Mouse (Mus musculus): ENCODE measurements around the gene Nmnat3. TPM values are rescaled to one million over a fixed set of nuclear protein-coding genes. Genes with fewer than 3 reads are reported as not detected.

The Nmnat3 gene
- total and polyA plus RNA-seq, 3 experiments, result 16.0 to 19.3 (median 17.5) TPM

GRCm38 (mm10) chr9:98388633-98388965 is 101.4 kb downstream of the Nmnat3 start:
- peaks cover 1% of the 10 kb centered on the region; the same call in 1 of the 2 replicates for H3K4me1 ChIP-seq (ENCODE audit: control insufficient read depth, insufficient read depth, low read length)
- 88% methylated on average over 5 of the region's 5 CpGs for WGBS
- DNase-seq, result no peak
- intact Hi-C loops (cut with DNase I), result no loop called here
- TF ChIP-seq CTCF (IDR thresholded peaks at IDR 0.05) (no peak), POLR2A (IDR thresholded peaks at IDR 0.05; ENCODE audit: insufficient read depth, low read depth, low read length) (no peak), EP300 (IDR thresholded peaks at IDR 0.05; ENCODE audit: insufficient read depth, low read depth, low read length) (no peak)
- H3K79me2 ChIP-seq (replicated peaks; ENCODE audit: control insufficient read depth, insufficient read depth, low read length), result no peaks in the 10 kb centered on the region
- H3K27me3 ChIP-seq (ENCODE audit: control insufficient read depth, insufficient read depth, low read length), result no peaks in the 10 kb centered on the region
- no peaks in the 10 kb centered on the region for H3K36me3 ChIP-seq (ENCODE audit: control insufficient read depth, insufficient read depth, low read length)
- H3K4me3 ChIP-seq, result no peak overlapping the region
- no peak overlapping the region for H3K27ac ChIP-seq
- H3K9ac ChIP-seq (ENCODE audit: low read depth, low read length), result no peak overlapping the region

DNA sequence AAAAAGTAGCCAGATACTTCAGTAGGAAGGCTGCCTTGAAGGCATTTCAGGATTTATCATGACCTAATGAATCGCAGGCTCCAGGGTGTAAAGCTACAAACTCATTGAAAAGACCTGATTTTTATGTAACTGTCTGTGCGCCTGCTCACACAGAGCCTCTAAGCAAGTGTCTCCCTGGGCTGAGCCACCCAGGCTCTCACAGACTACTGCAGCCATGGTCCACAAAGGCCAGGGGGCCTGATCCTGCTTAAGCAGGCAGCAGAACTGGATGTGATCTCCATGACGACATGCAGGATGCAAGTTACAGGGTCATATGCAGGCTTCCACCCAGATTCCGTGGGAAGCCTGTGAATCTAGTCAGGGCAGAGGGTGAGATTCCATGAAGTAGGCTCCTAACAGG is 106.3 kb downstream of the Nmnat3 start:
- no peak for DNase-seq
- Histone ChIP-seq H3K9ac (ENCODE audit: low read depth, low read length) (no peak overlapping the region), H3K79me2 (replicated peaks; ENCODE audit: control insufficient read depth, insufficient read depth, low read length) (no peaks in the 10 kb centered on the region), H3K27me3 (ENCODE audit: control insufficient read depth, insufficient read depth, low read length) (no peaks in the 10 kb centered on the region), H3K4me1 (ENCODE audit: control insufficient read depth, insufficient read depth, low read length) (no peaks in the 10 kb centered on the region), H3K36me3 (ENCODE audit: control insufficient read depth, insufficient read depth, low read length) (no peaks in the 10 kb centered on the region), H3K27ac (no peak overlapping the region), H3K4me3 (no peak overlapping the region)
- TF ChIP-seq CTCF (IDR thresholded peaks at IDR 0.05), result no peak
- 85% methylated on average over 4 of the region's 4 CpGs for WGBS
- intact Hi-C loops (cut with DNase I), result no loop called here

DNA sequence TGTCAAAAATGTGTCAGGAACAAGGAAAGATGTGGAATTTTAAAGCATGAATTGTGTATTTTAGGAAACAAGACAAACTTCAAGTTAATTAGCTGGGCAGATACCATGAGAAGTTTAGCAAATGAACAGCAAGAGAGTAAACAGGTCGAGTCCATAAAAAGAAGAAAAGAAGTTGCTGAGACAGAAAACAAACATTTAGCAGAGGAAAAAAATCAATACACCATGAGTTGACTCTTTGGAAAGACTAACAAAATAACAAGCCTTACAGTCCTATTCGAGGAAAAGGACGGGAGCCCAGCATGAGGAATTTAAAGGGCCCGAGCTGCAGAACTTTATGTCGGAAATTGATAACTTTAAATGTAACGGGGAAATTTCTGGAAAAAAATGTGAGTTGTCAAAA is 110.0 kb downstream of the Nmnat3 start:
- H3K79me2 ChIP-seq (replicated peaks; ENCODE audit: control insufficient read depth, insufficient read depth, low read length), result no peaks in the 10 kb centered on the region; the same call in 1 of the 2 replicates
- DNase-seq, result no peak
- no peak overlapping the region for H3K9ac ChIP-seq (ENCODE audit: low read depth, low read length)
- no peak overlapping the region for H3K27ac ChIP-seq
- intact Hi-C loops (cut with DNase I), result no loop called here
- H3K4me1 ChIP-seq (ENCODE audit: control insufficient read depth, insufficient read depth, low read length), result no peaks in the 10 kb centered on the region
- H3K4me3 ChIP-seq, result no peak overlapping the region
- no peaks in the 10 kb centered on the region for H3K36me3 ChIP-seq (ENCODE audit: control insufficient read depth, insufficient read depth, low read length)
- no peaks in the 10 kb centered on the region for H3K27me3 ChIP-seq (ENCODE audit: control insufficient read depth, insufficient read depth, low read length)
- TF ChIP-seq CTCF (IDR thresholded peaks at IDR 0.05) (no peak), POLR2A (IDR thresholded peaks at IDR 0.05; ENCODE audit: insufficient read depth, low read depth, low read length) (no peak)
- WGBS, result 82% methylated on average over 6 of the region's 6 CpGs

DNA sequence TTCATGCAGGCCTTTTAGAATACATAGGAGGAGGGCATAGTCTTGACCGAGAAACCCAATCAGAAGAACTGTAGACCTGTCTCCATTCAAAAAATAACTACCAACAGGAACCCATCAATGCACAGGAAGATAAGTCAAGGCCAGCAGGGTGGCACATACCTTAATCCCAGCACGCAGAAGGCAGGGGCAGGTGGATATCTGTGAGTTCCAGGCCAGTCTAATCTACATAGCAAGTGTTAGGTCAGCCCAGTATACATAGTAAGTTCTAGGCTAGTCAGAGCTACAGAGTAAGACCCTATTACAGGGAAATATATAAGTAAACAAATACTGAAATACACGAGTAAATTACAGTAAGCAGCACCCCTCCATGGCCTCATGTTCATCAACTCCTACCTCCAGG is 110.6 kb downstream of the Nmnat3 start:
- no peaks in the 10 kb centered on the region for H3K4me1 ChIP-seq (ENCODE audit: control insufficient read depth, insufficient read depth, low read length)
- 79% methylated on average over 3 of the region's 3 CpGs for WGBS
- intact Hi-C loops (cut with DNase I), result no loop called here
- H3K36me3 ChIP-seq (ENCODE audit: control insufficient read depth, insufficient read depth, low read length), result no peaks in the 10 kb centered on the region
- H3K9ac ChIP-seq (ENCODE audit: low read depth, low read length), result no peak overlapping the region
- no peaks in the 10 kb centered on the region; the same call in 1 of the 2 replicates for H3K79me2 ChIP-seq (replicated peaks; ENCODE audit: control insufficient read depth, insufficient read depth, low read length)
- no peak overlapping the region for H3K4me3 ChIP-seq
- no peaks in the 10 kb centered on the region for H3K27me3 ChIP-seq (ENCODE audit: control insufficient read depth, insufficient read depth, low read length)
- TF ChIP-seq EP300 (IDR thresholded peaks at IDR 0.05; ENCODE audit: insufficient read depth, low read depth, low read length), result no peak
- TF ChIP-seq CTCF (IDR thresholded peaks at IDR 0.05), result no peak
- TF ChIP-seq POLR2A (IDR thresholded peaks at IDR 0.05; ENCODE audit: insufficient read depth, low read depth, low read length), result no peak
- DNase-seq, result no peak
- no peak overlapping the region for H3K27ac ChIP-seq

- TF ChIP-seq CTCF (IDR thresholded peaks at IDR 0.05) (no peak), POLR2A (IDR thresholded peaks at IDR 0.05; ENCODE audit: insufficient read depth, low read depth, low read length) (no peak), EP300 (IDR thresholded peaks at IDR 0.05; ENCODE audit: insufficient read depth, low read depth, low read length) (no peak)
- intact Hi-C loops (cut with DNase I), result no loop called here
- 80% methylated on average over 13 of the region's 13 CpGs for WGBS
These were observed 113.1 kb downstream of the Nmnat3 start for GRCm38 (mm10) chr9:98400185-98400894.

GRCm38 (mm10) chr9:98401611-98402010 is 114.4 kb downstream of the Nmnat3 start:
- intact Hi-C loops (cut with DNase I), result no loop called here
- no peak overlapping the region for H3K4me3 ChIP-seq
- H3K27me3 ChIP-seq (ENCODE audit: control insufficient read depth, insufficient read depth, low read length), result no peaks in the 10 kb centered on the region
- no peaks in the 10 kb centered on the region; the same call in 1 of the 2 replicates for H3K79me2 ChIP-seq (replicated peaks; ENCODE audit: control insufficient read depth, insufficient read depth, low read length)
- no peaks in the 10 kb centered on the region for H3K4me1 ChIP-seq (ENCODE audit: control insufficient read depth, insufficient read depth, low read length)
- 73% methylated on average over 5 of the region's 5 CpGs for WGBS
- no peaks in the 10 kb centered on the region for H3K36me3 ChIP-seq (ENCODE audit: control insufficient read depth, insufficient read depth, low read length)
- H3K27ac ChIP-seq, result no peak overlapping the region
- TF ChIP-seq EP300 (IDR thresholded peaks at IDR 0.05; ENCODE audit: insufficient read depth, low read depth, low read length), result no peak
- TF ChIP-seq POLR2A (IDR thresholded peaks at IDR 0.05; ENCODE audit: insufficient read depth, low read depth, low read length), result no peak
- TF ChIP-seq CTCF (IDR thresholded peaks at IDR 0.05), result no peak
- no peak overlapping the region for H3K9ac ChIP-seq (ENCODE audit: low read depth, low read length)
- DNase-seq, result no peak

More at GRCm38 (mm10) chr9:98400185-98400894, 113.1 kb downstream of the Nmnat3 start:
- no peak overlapping the region for H3K9ac ChIP-seq (ENCODE audit: low read depth, low read length)
- H3K27ac ChIP-seq, result no peak overlapping the region
- H3K4me1 ChIP-seq (ENCODE audit: control insufficient read depth, insufficient read depth, low read length), result no peaks in the 10 kb centered on the region
- no peak for DNase-seq
- no peaks in the 10 kb centered on the region for H3K36me3 ChIP-seq (ENCODE audit: control insufficient read depth, insufficient read depth, low read length)
- no peaks in the 10 kb centered on the region for H3K27me3 ChIP-seq (ENCODE audit: control insufficient read depth, insufficient read depth, low read length)
- no peaks in the 10 kb centered on the region; the same call in 1 of the 2 replicates for H3K79me2 ChIP-seq (replicated peaks; ENCODE audit: control insufficient read depth, insufficient read depth, low read length)
- H3K4me3 ChIP-seq, result no peak overlapping the region
